Mouse (Mus musculus): ENCODE data around the gene Hmg20a.

GRCm38 (mm10) chr9:56492391-56492790 lies 74.0 kb downstream of the Hmg20a start:
- TF ChIP-seq CTCF (IDR thresholded peaks at IDR 0.05) (no peak), EP300 (IDR thresholded peaks at IDR 0.05) (no peak)

Measured in lung, postnatal 0 days (tissue).